Mouse (Mus musculus) myocyte (in vitro differentiated cells): ENCODE data around the gene Gipc2. TPM values are rescaled to one million over a fixed set of nuclear protein-coding genes. Genes with fewer than 3 reads are reported as not detected.

Experiments used
- H3K27me3 ChIP-seq: one replicate; pipeline ENCODE4 v1.6.1; 2011; ENCODE audit not compliant: control insufficient read depth, insufficient read depth, insufficient read length
- H3K36me3 ChIP-seq: one replicate; pipeline ENCODE4 v1.6.1; 2011; ENCODE audit not compliant: control insufficient read depth, insufficient read depth
- H3K4me2 ChIP-seq: one replicate; pipeline ENCODE4 v1.6.1; 2011; ENCODE audit warnings: low read depth, control low read depth
- H3K4me3 ChIP-seq: one replicate; pipeline ENCODE4 v1.5.1; 2011; ENCODE audit warnings: mild to moderate bottlenecking, control low read depth, moderate library complexity
- H3K79me2 ChIP-seq: one replicate; pipeline ENCODE4 v1.6.1; 2011; ENCODE audit not compliant: control insufficient read depth, insufficient read depth
- H3ac ChIP-seq: one replicate; pipeline ENCODE4 v1.6.1; 2011; ENCODE audit not compliant: control insufficient read depth, insufficient read length
- CEBPB ChIP-seq: IDR thresholded peaks from 2 replicates; pipeline ENCODE4 v1.6.1; 2011; ENCODE audit warnings: mild to moderate bottlenecking, moderate library complexity; ENCODE audit not compliant: poor library complexity, insufficient read depth, severe bottlenecking
- E2F4 ChIP-seq: IDR thresholded peaks from one replicate; pipeline ENCODE4 v1.6.1; 2011; ENCODE audit warnings: mild to moderate bottlenecking, control low read depth, moderate library complexity; ENCODE audit not compliant: insufficient read depth
- MAX ChIP-seq: IDR thresholded peaks from one replicate; pipeline ENCODE4 v1.6.1; 2011; ENCODE audit warnings: low read depth, mild to moderate bottlenecking, control low read depth
- MYOD1 ChIP-seq, 3 experiments: IDR thresholded peaks; one replicate each; pipeline ENCODE4 v1.6.1; 2011; ENCODE audit warnings: control low read depth in 2 of 3, low read depth in 2 of 3, mild to moderate bottlenecking in 2 of 3, moderate library complexity in 1 of 3; ENCODE audit not compliant: insufficient read length in 2 of 3, control insufficient read depth in 1 of 3
- MYOG ChIP-seq, 3 experiments: IDR thresholded peaks; one replicate each; pipeline ENCODE4 v1.6.1; 2011; ENCODE audit warnings: control low read depth in 2 of 3, low read depth in 2 of 3, mild to moderate bottlenecking in 2 of 3; ENCODE audit not compliant: insufficient read length in 2 of 3, control insufficient read depth in 1 of 3, insufficient read depth in 1 of 3
- POLR2A ChIP-seq: IDR thresholded peaks from one replicate; pipeline ENCODE4 v1.6.1; 2011; ENCODE audit warnings: low read depth, mild to moderate bottlenecking, control low read depth, moderate library complexity; ENCODE audit not compliant: insufficient read length
- POLR2AphosphoS2 ChIP-seq: IDR thresholded peaks from one replicate; pipeline ENCODE4 v1.6.1; 2011; ENCODE audit warnings: low read depth, control low read depth; ENCODE audit not compliant: insufficient read length
- REST ChIP-seq: IDR thresholded peaks from one replicate; pipeline ENCODE4 v1.6.1; 2011; ENCODE audit warnings: mild to moderate bottlenecking, control low read depth, moderate library complexity; ENCODE audit not compliant: insufficient read depth, insufficient read length
- SRF ChIP-seq: IDR thresholded peaks from one replicate; pipeline ENCODE4 v1.6.1; 2011; ENCODE audit warnings: low read depth; ENCODE audit not compliant: control insufficient read depth, insufficient read length
- TCF12 ChIP-seq: IDR thresholded peaks from one replicate; pipeline ENCODE4 v1.6.1; 2011; ENCODE audit warnings: mild to moderate bottlenecking, control low read depth; ENCODE audit not compliant: poor library complexity, insufficient read depth, severe bottlenecking
- TCF3 ChIP-seq: IDR thresholded peaks from one replicate; pipeline ENCODE4 v1.6.1; 2011; ENCODE audit warnings: low read depth, control low read depth; ENCODE audit not compliant: insufficient read length
- USF1 ChIP-seq: IDR thresholded peaks from one replicate; pipeline ENCODE4 v1.6.1; 2011; ENCODE audit warnings: low read depth, mild to moderate bottlenecking, control low read depth, moderate library complexity
- polyA plus RNA-seq: library from polyadenylated mRNA; unstranded; fragments of >200 nt; fragmentation: generic; extraction: Trizol; gene quantifications from one replicate; pipeline ENCODE4 v1.2.1, GENCODE M21; 2012; ENCODE audit warnings: missing spikeins

Gene Gipc2
- polyA plus RNA-seq, 1 experiment: 0.16 TPM

DNA sequence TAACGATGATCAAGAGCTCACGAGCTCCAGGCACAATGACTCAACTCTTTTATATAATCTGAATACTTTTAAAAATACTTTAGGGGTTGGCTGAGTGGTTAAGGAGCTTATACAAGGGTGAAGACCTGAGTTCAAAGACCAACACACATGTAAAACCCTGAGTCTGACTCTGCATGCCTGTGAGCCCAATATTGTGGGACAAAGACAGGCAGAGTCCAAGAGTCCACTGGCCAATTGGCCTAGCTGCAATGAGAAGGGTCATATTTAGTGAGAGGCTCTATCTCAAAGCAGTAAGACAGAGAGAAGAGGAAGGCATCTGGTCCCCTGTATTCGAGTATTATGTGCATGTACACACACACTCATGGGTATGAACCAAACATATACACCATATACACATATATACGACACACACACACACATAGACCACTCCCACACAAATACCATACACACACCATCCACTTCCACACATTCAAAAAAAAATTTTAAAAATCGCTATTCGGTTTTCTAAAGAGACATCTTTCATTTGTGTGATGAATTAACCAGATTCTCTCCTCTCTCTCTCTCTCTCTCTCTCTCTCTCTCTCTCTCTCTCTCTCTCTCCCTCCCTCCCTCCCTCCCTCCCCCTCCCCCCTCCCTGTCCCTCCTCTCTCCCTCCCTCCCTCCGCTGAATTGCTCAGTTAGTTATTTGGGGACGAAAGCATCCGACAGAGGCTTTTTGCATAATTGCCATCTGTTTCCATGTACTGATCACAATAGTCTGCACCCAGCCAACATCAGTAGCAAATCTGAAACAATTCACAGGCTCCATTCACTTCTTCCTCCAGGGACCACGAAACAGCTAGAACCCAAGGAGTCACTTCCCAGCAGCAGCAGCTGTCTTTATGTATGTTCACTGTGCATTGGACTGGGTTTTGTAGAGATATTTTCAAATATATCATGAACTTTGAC, 7.4 kb downstream of the Gipc2 start:
- H3K4me3 ChIP-seq: no peak overlapping the region

DNA sequence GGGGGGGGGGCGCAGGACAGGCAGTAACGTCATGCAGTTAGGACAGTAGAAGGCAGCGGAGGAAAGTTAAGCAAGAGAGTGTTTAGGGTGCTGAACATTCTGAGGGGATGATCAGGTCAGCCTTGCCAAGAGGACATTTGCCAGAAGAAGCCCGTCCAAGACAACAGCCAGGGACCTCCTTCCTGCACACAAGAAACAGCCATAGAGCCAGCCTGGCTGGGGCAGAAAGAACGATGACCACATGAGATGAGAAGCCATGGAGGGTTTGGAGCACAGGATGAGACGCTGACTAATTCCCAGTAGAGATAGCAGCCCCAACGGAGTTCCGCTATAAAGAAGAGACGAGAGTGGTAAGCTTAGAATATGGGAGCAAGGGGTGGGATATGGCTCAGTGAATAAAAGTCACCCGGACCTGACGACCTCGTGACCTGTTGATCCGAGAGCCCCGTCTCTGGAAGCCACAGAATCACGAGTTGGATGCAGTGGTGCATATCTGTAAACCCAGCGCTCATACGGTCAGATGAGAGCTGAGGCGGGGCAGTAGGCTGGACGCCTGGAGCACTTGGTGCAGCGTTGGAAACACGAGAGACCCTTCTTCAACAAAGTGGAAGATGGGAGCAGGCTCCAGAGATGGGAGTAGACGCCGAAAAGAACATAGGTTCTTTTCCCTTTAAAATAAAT, 9.1 kb downstream of the Gipc2 start:
- Histone ChIP-seq H3K36me3 (no peaks in the 10 kb centered on the region), H3K79me2 (no peaks in the 10 kb centered on the region), H3K4me2 (peak overlapping the region; percentile 93), H3K4me3 (peak overlapping the region; percentile 7), H3K27me3 (no peaks in the 10 kb centered on the region), H3ac (no peak overlapping the region)
- no peak for TF ChIP-seq TCF12
- TF ChIP-seq MAX: no peak

More for the DNA sequence above, 7.4 kb downstream of the Gipc2 start:
- H3K27me3 ChIP-seq: no peaks in the 10 kb centered on the region
- no peaks in the 10 kb centered on the region for H3K36me3 ChIP-seq
- TF ChIP-seq TCF3 (no peak), SRF (no peak), MYOG (IDR thresholded peaks at IDR 0.05; ENCODE audit: control insufficient read depth in 1 of 3, insufficient read depth in 1 of 3, insufficient read length in 2 of 3, low read depth in 2 of 3) (no peak), POLR2A (no peak), REST (no peak), POLR2AphosphoS2 (no peak), MAX (no peak), CEBPB (no peak), USF1 (no peak), TCF12 (no peak), MYOD1 (IDR thresholded peaks at IDR 0.05; ENCODE audit: control insufficient read depth in 1 of 3, insufficient read length in 2 of 3, low read depth in 2 of 3) (no peak), E2F4 (no peak)
- H3K79me2 ChIP-seq: no peaks in the 10 kb centered on the region
- H3ac ChIP-seq: no peak overlapping the region
- H3K4me2 ChIP-seq: no peak overlapping the region

GRCm38 (mm10) chr3:152155296-152155948, 10.6 kb downstream of the Gipc2 start:
- H3K27me3 ChIP-seq: no peaks in the 10 kb centered on the region
- no peaks in the 10 kb centered on the region for H3K36me3 ChIP-seq
- H3K4me3 ChIP-seq: no peak overlapping the region
- H3ac ChIP-seq: no peak overlapping the region
- TF ChIP-seq REST (no peak), SRF (no peak), MYOG (IDR thresholded peaks at IDR 0.05; ENCODE audit: control insufficient read depth in 1 of 3, insufficient read depth in 1 of 3, insufficient read length in 2 of 3, low read depth in 2 of 3) (peak in 2 of 3 experiments; percentile 46 to 49), TCF12 (no peak), USF1 (no peak), MYOD1 (IDR thresholded peaks at IDR 0.05; ENCODE audit: control insufficient read depth in 1 of 3, insufficient read length in 2 of 3, low read depth in 2 of 3) (peak in 2 of 3 experiments; percentile 63 to 74), CEBPB (0 out of 2 replicates have a peak, but pooled peaks have one; percentile 19)
- no peaks in the 10 kb centered on the region for H3K79me2 ChIP-seq
- H3K4me2 ChIP-seq: peak overlapping the region; percentile 93

DNA sequence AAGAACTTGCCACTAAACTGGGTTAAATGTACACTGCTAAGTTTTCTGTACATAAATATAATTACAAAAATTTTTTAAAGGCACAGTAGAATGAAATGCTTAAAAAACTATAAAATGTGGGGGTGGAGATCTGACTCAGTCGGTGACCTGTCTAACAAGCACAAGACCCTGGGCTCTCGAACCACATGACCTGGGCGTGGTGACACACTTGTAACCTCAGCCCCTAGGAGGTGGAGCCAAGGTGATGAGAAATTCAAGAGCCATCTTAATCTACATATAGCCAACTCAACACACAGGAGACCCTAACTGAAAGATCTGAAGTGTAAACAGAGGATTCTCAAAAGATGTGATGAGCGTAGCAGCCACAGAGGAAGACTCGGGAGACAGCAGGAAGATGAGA, 11.9 kb downstream of the Gipc2 start:
- Histone ChIP-seq H3K36me3 (no peaks in the 10 kb centered on the region), H3K27me3 (no peaks in the 10 kb centered on the region), H3K79me2 (no peaks in the 10 kb centered on the region), H3ac (no peak overlapping the region), H3K4me2 (peak overlapping the region; percentile 93), H3K4me3 (no peak overlapping the region)
- TF ChIP-seq CEBPB (no peak), E2F4 (no peak), POLR2A (no peak), USF1 (peak; percentile 31), REST (no peak), TCF3 (no peak), MYOG (IDR thresholded peaks at IDR 0.05; ENCODE audit: control insufficient read depth in 1 of 3, insufficient read depth in 1 of 3, insufficient read length in 2 of 3, low read depth in 2 of 3) (no peak)

DNA sequence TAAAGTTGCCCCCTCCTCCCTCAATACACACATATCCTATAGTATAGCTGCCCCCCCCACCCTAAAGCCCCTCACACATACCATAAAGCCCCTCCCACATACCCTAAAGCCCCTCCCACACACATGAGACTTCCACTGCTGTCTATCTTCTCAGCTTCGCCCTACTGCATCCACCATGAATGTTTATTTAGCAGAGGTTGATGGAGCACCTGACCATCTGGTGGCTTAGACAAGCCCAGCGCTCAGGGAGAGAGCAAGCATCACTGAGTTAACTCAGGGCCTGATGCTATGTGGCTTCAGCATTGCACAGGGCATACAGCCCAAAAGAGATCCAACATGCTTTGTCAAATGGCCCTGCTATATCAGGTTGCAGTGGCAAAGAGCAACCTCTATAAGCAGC, 12.9 kb downstream of the Gipc2 start:
- Histone ChIP-seq H3K36me3 (no peaks in the 10 kb centered on the region), H3K4me2 (no peak overlapping the region), H3K79me2 (no peaks in the 10 kb centered on the region), H3K4me3 (no peak overlapping the region), H3K27me3 (no peaks in the 10 kb centered on the region), H3ac (no peak overlapping the region)
- no peak for TF ChIP-seq TCF3
